ENCODE assay signal across 26 mouse cellular contexts in genomic region chr7:139131538-139131937, GRCm38 (mm10). TPM values are rescaled to one million over a fixed set of nuclear protein-coding genes. Genes with fewer than 3 reads are reported as not detected.
A peak's percentile ranks its signal among the peaks of the same experiment; 100 is the strongest.
DNase-seq lines count a peak whose midpoint lies in the region; ATAC-seq and TF ChIP-seq lines count a peak whose summit lies in the region.
"Had no signal": no experiment of that assay in that cellular context is flagged by ENCODE, and none has a peak within 500 bp of the region (broad histone marks: within the 10 kb centered on the region; RNA-seq: fewer than 3 reads in every experiment).

No protein-coding gene starts in this region.

- peak; percentile 14 for DNase-seq in lung, postnatal 36 days
- DNase-seq in lung, adult 2 months: no peak
- no peak for DNase-seq in limb, embryonic 10.5 days (ENCODE audit: low spot score)
- DNase-seq in cerebellum, adult 11-12 months: no peak
- DNase-seq in adrenal gland, adult (ENCODE audit: inconsistent age in 2 of 2, low spot score in 1 of 2): no peak
- no peak for DNase-seq in midbrain, embryonic 10.5 days (ENCODE audit: low spot score)
- DNase-seq: adrenal gland, adult 8-10 months; B cell, adult 2 months; cerebellum, adult 9-10 months; gastrocnemius, postnatal 25 days; kidney, postnatal 36 days; right cerebral cortex, postnatal 25 days; spleen, adult 18-20 months; thymus, postnatal 36 days had no signal

- H3K9me3 ChIP-seq in limb, embryonic 10.5 days (replicated peaks): no peaks in the 10 kb centered on the region
- no peaks in the 10 kb centered on the region for H3K9me3 ChIP-seq in midbrain, embryonic 10.5 days (replicated peaks)
- H3K9me3 ChIP-seq: forebrain, embryonic 10.5 days; hindbrain, embryonic 15.5 days; lung, embryonic 15.5 days; midbrain, embryonic 15.5 days; stomach, embryonic 15.5 days had no signal

- TF ChIP-seq POLR2A in lung, adult 2 months (IDR thresholded peaks at IDR 0.05; ENCODE audit: borderline replicate concordance, extremely low read depth, low read depth, low read length): no peak
- no peak for TF ChIP-seq POLR2A in olfactory bulb, adult 2 months (IDR thresholded peaks at IDR 0.05; ENCODE audit: insufficient read depth, low read depth, low read length)

- no peak overlapping the region for H3K4me3 ChIP-seq in lung, adult 2 months (replicated peaks; ENCODE audit: extremely low read depth, low read depth, low read length)
- H3K4me3 ChIP-seq in limb, embryonic 10.5 days: no peak overlapping the region
- H3K4me3 ChIP-seq in olfactory bulb, adult 2 months (ENCODE audit: insufficient read depth, low read depth, low read length): no peak overlapping the region
- H3K4me3 ChIP-seq in midbrain, embryonic 10.5 days: no peak overlapping the region
- H3K4me3 ChIP-seq: forebrain, embryonic 10.5 days; hindbrain, embryonic 15.5 days; lung, embryonic 15.5 days; megakaryocyte, embryonic 14.5 days; midbrain, embryonic 15.5 days; stomach, embryonic 15.5 days had no signal

- no peaks in the 10 kb centered on the region for H3K4me1 ChIP-seq in lung, adult 2 months (ENCODE audit: control insufficient read depth, insufficient read depth, low read length)
- peaks cover 47% of the 10 kb centered on the region for H3K4me1 ChIP-seq in limb, embryonic 10.5 days
- H3K4me1 ChIP-seq in olfactory bulb, adult 2 months (ENCODE audit: control insufficient read depth, insufficient read depth, low read length): peaks cover 85% of the 10 kb centered on the region
- peaks cover 31% of the 10 kb centered on the region for H3K4me1 ChIP-seq in midbrain, embryonic 10.5 days
- H3K4me1 ChIP-seq: lung, embryonic 15.5 days had no signal

- WGBS in lung, adult 2 months: 55% methylated on average over 8 of the region's 8 CpGs
- WGBS in limb, embryonic 10.5 days: 73% methylated on average over 8 of the region's 8 CpGs
- 54% methylated on average over 8 of the region's 8 CpGs for WGBS in olfactory bulb, adult 2 months
- WGBS in midbrain, embryonic 10.5 days: 80% methylated on average over 8 of the region's 8 CpGs

- TF ChIP-seq CTCF in lung, adult 2 months (IDR thresholded peaks at IDR 0.05; ENCODE audit: insufficient read depth, low read length): no peak
- no peak for TF ChIP-seq CTCF in olfactory bulb, adult 2 months (IDR thresholded peaks at IDR 0.05; ENCODE audit: insufficient read depth, low read depth, low read length)

- peak overlapping the region; percentile 10; the same call in 1 of the 2 replicates for H3K27ac ChIP-seq in limb, embryonic 10.5 days
- peak overlapping the region; percentile 76 for H3K27ac ChIP-seq in olfactory bulb, adult 2 months (ENCODE audit: insufficient read depth, low read depth, low read length)
- H3K27ac ChIP-seq in midbrain, embryonic 10.5 days (replicated peaks): no peak overlapping the region; the same call in 1 of the 2 replicates
- H3K27ac ChIP-seq: forebrain, embryonic 10.5 days; hindbrain, embryonic 15.5 days; liver, embryonic 14.5 days; lung, embryonic 15.5 days; midbrain, embryonic 15.5 days; stomach, embryonic 15.5 days had no signal

- ATAC-seq in common myeloid progenitor, adult 5-6 weeks (replicated peaks; ENCODE audit: low read depth, poor library complexity, severe bottlenecking): peak; percentile 87
- ATAC-seq: intestine, embryonic 16.5 days; midbrain, embryonic 15.5 days had no signal

- H3K36me3 ChIP-seq in limb, embryonic 10.5 days: no peaks in the 10 kb centered on the region
- no peaks in the 10 kb centered on the region for H3K36me3 ChIP-seq in midbrain, embryonic 10.5 days
- H3K36me3 ChIP-seq: forebrain, embryonic 10.5 days; G1E; hindbrain, embryonic 15.5 days; lung, embryonic 15.5 days; midbrain, embryonic 15.5 days; stomach, embryonic 15.5 days had no signal

- H3K27me3 ChIP-seq in limb, embryonic 10.5 days (ENCODE audit: low read depth, poor library complexity, severe bottlenecking): no peaks in the 10 kb centered on the region
- H3K27me3 ChIP-seq in midbrain, embryonic 10.5 days (ENCODE audit: low read depth, poor library complexity, severe bottlenecking): no peaks in the 10 kb centered on the region; the same call in 1 of the 2 replicates
- H3K27me3 ChIP-seq: hindbrain, embryonic 15.5 days; lung, embryonic 15.5 days; midbrain, embryonic 15.5 days; stomach, embryonic 15.5 days had no signal

RNA-seq across cellular contexts. Expression of gene Dpysl4, which starts 45.7 kb away (rescaled TPM):
- polyA plus RNA-seq in lung, adult 2 months (2012; rRNA removed): 0.38 and 0.40 TPM in 2 replicates
- total RNA-seq in common myeloid progenitor, adult 5-6 weeks (2017): not detected in 2 replicates
- 19.6 and 32.8 TPM in 2 replicates for polyA plus RNA-seq in limb, embryonic 10.5 days (2016; fragmentation: Nextera tagmentation; extraction: Ambion mirVana)
- not detected in 2 replicates for polyA plus RNA-seq in olfactory bulb, adult 2 months (2012; ENCODE audit: insufficient read depth, insufficient read length, low replicate concordance, missing spikeins)
- polyA plus RNA-seq in midbrain, embryonic 10.5 days (2016; fragmentation: Nextera tagmentation; extraction: Ambion mirVana): 107 and 159 TPM in 2 replicates
- total RNA-seq: CH12.LX had no signal
- polyA plus RNA-seq: G1E had no signal

Comparison
In these comparisons a context has a peak if more than half of its experiments do, and no peak if none do; other contexts are left out.
1. RNA of gene Dpysl4, which starts 45.7 kb away (polyA plus RNA-seq): 107 to 159 TPM in midbrain, embryonic 10.5 days, 19.6 to 32.8 TPM in limb, embryonic 10.5 days and not detected in olfactory bulb, adult 2 months; 0.38 to 0.40 TPM in lung, adult 2 months; every median in the first group is over 10 times any median in the second.